Mouse (Mus musculus): ENCODE results near the gene Tmem14c. TPM values are rescaled to one million over a fixed set of nuclear protein-coding genes. Genes with fewer than 3 reads are reported as not detected.

Gene Tmem14c
- polyA plus RNA-seq, 1 experiment from 2014 or later = 916 TPM

- Histone ChIP-seq H3K4me1 (peaks cover 3% of the 10 kb centered on the region; the same call in 1 of the 2 replicates), H3K27ac (no peak overlapping the region), H3K36me3 (no peaks in the 10 kb centered on the region), H3K4me2 (no peak overlapping the region), H3K4me3 (no peak overlapping the region), H3K9me3 (replicated peaks) (no peaks in the 10 kb centered on the region), H3K27me3 (replicated peaks) (peaks cover 14% of the 10 kb centered on the region), H3K9ac (no peak overlapping the region)
- ATAC-seq = no peak
- WGBS (ENCODE audit: insufficient replicate concordance) = 79% methylated on average over 11 of the region's 11 CpGs
Observed at GRCm38 (mm10) chr13:41071617-41072016, 55.5 kb downstream of the Tmem14c start.

Other genes with a start within 250 kb of the Tmem14c start
- gene Gcnt2, start 156.5 kb upstream of the Tmem14c start, polyA plus RNA-seq (2016; fragmentation: Nextera tagmentation; extraction: Ambion mirVana) = 1.5 TPM in 2 replicates
- gene Pak1ip1, start 15.3 kb upstream of the Tmem14c start, polyA plus RNA-seq (2016; fragmentation: Nextera tagmentation; extraction: Ambion mirVana) = 85.0 and 88.4 TPM in 2 replicates
- gene Mak, start 63.4 kb downstream of the Tmem14c start, polyA plus RNA-seq (2016; fragmentation: Nextera tagmentation; extraction: Ambion mirVana) = 0.15 and 0.28 TPM in 2 replicates
- not detected in 2 replicates for gene Gcm2, start 94.7 kb downstream of the Tmem14c start, polyA plus RNA-seq (2016; fragmentation: Nextera tagmentation; extraction: Ambion mirVana)
- not detected in 2 replicates for gene Sycp2l, start 98.0 kb downstream of the Tmem14c start, polyA plus RNA-seq (2016; fragmentation: Nextera tagmentation; extraction: Ambion mirVana)
- 27.3 and 27.7 TPM in 2 replicates for gene Elovl2, start 204.1 kb downstream of the Tmem14c start, polyA plus RNA-seq (2016; fragmentation: Nextera tagmentation; extraction: Ambion mirVana)
- gene Smim13, start 233.6 kb downstream of the Tmem14c start, polyA plus RNA-seq (2016; fragmentation: Nextera tagmentation; extraction: Ambion mirVana) = 10.3 and 11.2 TPM in 2 replicates